In genomic region chr11:70594253-70594989, GRCm38 (mm10) we compare ENCODE assay signal across 12 mouse cellular contexts. TPM values are rescaled to one million over a fixed set of nuclear protein-coding genes. Genes with fewer than 3 reads are reported as not detected.
A peak's percentile ranks its signal among the peaks of the same experiment; 100 is the strongest.
DNase-seq lines count a peak whose midpoint lies in the region; ATAC-seq lines count a peak whose summit lies in the region.
"Had no signal": no experiment of that assay in that cellular context is flagged by ENCODE, and none has a peak within 500 bp of the region (broad histone marks: within the 10 kb centered on the region; RNA-seq: fewer than 3 reads in every experiment).

No protein-coding gene starts in this region.

- peaks cover 21% of the 10 kb centered on the region for H3K36me3 ChIP-seq in kidney, embryonic 14.5 days (ENCODE audit: control insufficient read depth, insufficient read depth, low read length)

- H3K9me3 ChIP-seq in kidney, embryonic 14.5 days (ENCODE audit: control insufficient read depth, low read length) = no peaks in the 10 kb centered on the region
- H3K9me3 ChIP-seq: G1E; heart, embryonic 13.5 days had no signal

- DNase-seq in kidney, adult 11 months = peak; percentile 43
- DNase-seq in adrenal gland, postnatal 25 days = peak; percentile 18
- peak; percentile 66 for DNase-seq in lung, postnatal 36 days
- DNase-seq in frontal cortex, postnatal 14 days (ENCODE audit: low spot score in 2 of 2) = no peak
- DNase-seq in thymus, postnatal 36 days = no peak

- WGBS in kidney, embryonic 14.5 days = 74% methylated on average over 15 of the region's 15 CpGs

- no peaks in the 10 kb centered on the region for H3K4me1 ChIP-seq in kidney, embryonic 14.5 days (ENCODE audit: control insufficient read depth, insufficient read depth, low read length)

- H3K4me3 ChIP-seq in kidney, embryonic 14.5 days (ENCODE audit: low read length) = no peak overlapping the region
- H3K4me3 ChIP-seq: erythroblast, embryonic 14.5 days; heart, embryonic 13.5 days had no signal

- no peaks in the 10 kb centered on the region for H3K27me3 ChIP-seq in kidney, embryonic 14.5 days (ENCODE audit: control insufficient read depth, insufficient read depth, low read length)
- H3K27me3 ChIP-seq: heart, embryonic 13.5 days had no signal

- ATAC-seq in kidney, embryonic 14.5 days (ENCODE audit: low FRiP score, low TSS enrichment) = no peak
- peak; percentile 77 for ATAC-seq in inflammation-experienced regulatory T-cells, adult 6 months

- H3K9ac ChIP-seq in kidney, embryonic 14.5 days (ENCODE audit: low read depth, low read length) = no peak overlapping the region
- H3K9ac ChIP-seq: heart, embryonic 13.5 days had no signal

- no peak overlapping the region for H3K27ac ChIP-seq in kidney, embryonic 14.5 days (ENCODE audit: low read depth, low read length)
- H3K27ac ChIP-seq: heart, embryonic 13.5 days had no signal

- H3K4me2 ChIP-seq in kidney, embryonic 14.5 days (replicated peaks; ENCODE audit: low read depth, low read length) = no peak overlapping the region
- H3K4me2 ChIP-seq: heart, embryonic 13.5 days had no signal

RNA-seq across cellular contexts. Expression of gene 4930544D05Rik, which starts 21.2 kb away (rescaled TPM):
- polyA plus RNA-seq in kidney, embryonic 14.5 days (2014; fragmentation: Nextera tagmentation; extraction: Ambion mirVana) = not detected in 2 replicates
- not detected in 2 replicates for total RNA-seq in adrenal gland, postnatal 25 days (2021)
- polyA plus RNA-seq in inflammation-experienced regulatory T-cells, adult 6 months (2017; shearing (Covaris generic)) = not detected
- total RNA-seq: G1E had no signal
- polyA plus RNA-seq: erythroblast, embryonic 14.5 days; G1E; heart, embryonic 13.5 days; thymus, postnatal 0 days had no signal

RNA-seq across cellular contexts. Expression of gene Chrne, which starts 24.6 kb away (rescaled TPM):
- not detected in 2 replicates for polyA plus RNA-seq in kidney, embryonic 14.5 days (2014; fragmentation: Nextera tagmentation; extraction: Ambion mirVana)
- not detected in 2 replicates for total RNA-seq in adrenal gland, postnatal 25 days (2021)
- polyA plus RNA-seq in inflammation-experienced regulatory T-cells, adult 6 months (2017; shearing (Covaris generic)) = 1 to 10 TPM in 1 of 3 experiments, under 1 TPM in 2; 0.51 to 3.0 (median 0.78) TPM
- total RNA-seq: G1E; left cerebral cortex, postnatal 14 days had no signal
- polyA plus RNA-seq: G1E; heart, embryonic 13.5 days had no signal

RNA-seq across cellular contexts. Expression of gene Mink1, which starts 31.7 kb away (rescaled TPM):
- 14.7 and 21.0 TPM in 2 replicates for polyA plus RNA-seq in kidney, embryonic 14.5 days (2014; fragmentation: Nextera tagmentation; extraction: Ambion mirVana)
- 45.7 and 58.9 TPM in 2 replicates for total RNA-seq in adrenal gland, postnatal 25 days (2021)
- polyA plus RNA-seq in inflammation-experienced regulatory T-cells, adult 6 months (2017; shearing (Covaris generic)) = 10 to 100 TPM in 1 of 3 experiments, 1 to 10 TPM in 2; 6.2 to 11.8 (median 9.2) TPM

RNA-seq across cellular contexts. Expression of gene Gp1ba, which starts 44.5 kb away (rescaled TPM):
- polyA plus RNA-seq in kidney, embryonic 14.5 days (2014; fragmentation: Nextera tagmentation; extraction: Ambion mirVana) = 0.29 and 0.35 TPM in 2 replicates
- total RNA-seq in adrenal gland, postnatal 25 days (2021) = not detected in 2 replicates
- under 1 TPM; 0.17 to 0.69 (median 0.21) TPM for polyA plus RNA-seq in inflammation-experienced regulatory T-cells, adult 6 months (2017; shearing (Covaris generic))
- total RNA-seq: left cerebral cortex, postnatal 14 days had no signal

RNA-seq across cellular contexts. Expression of gene Rnf167, which starts 52.6 kb away (rescaled TPM):
- 83.0 and 109 TPM in 2 replicates for polyA plus RNA-seq in kidney, embryonic 14.5 days (2014; fragmentation: Nextera tagmentation; extraction: Ambion mirVana)
- total RNA-seq in adrenal gland, postnatal 25 days (2021) = 92.7 and 106 TPM in 2 replicates
- polyA plus RNA-seq in inflammation-experienced regulatory T-cells, adult 6 months (2017; shearing (Covaris generic)) = 100 to 1,000 TPM; 276 to 454 (median 423) TPM

Comparison
In these comparisons a context has a peak if more than half of its experiments do, and no peak if none do; other contexts are left out.
1. DNase-seq: peak in kidney, adult 11 months (single experiment), adrenal gland, postnatal 25 days (single experiment) and lung, postnatal 36 days (single experiment); none in frontal cortex, postnatal 14 days (0 of 2) and thymus, postnatal 36 days (0 of 2).